Mouse (Mus musculus) granulocyte monocyte progenitor cell, adult 5-6 weeks (primary cell): ENCODE measurements around the gene St3gal3. TPM values are rescaled to one million over a fixed set of nuclear protein-coding genes. Genes with fewer than 3 reads are reported as not detected.

Source experiments
- ATAC-seq: replicated peaks from 2 replicates; pipeline ENCODE4 v1.8.0; 2016; ENCODE audit warnings: mild to moderate bottlenecking, moderate TSS enrichment, inconsistent platforms; ENCODE audit not compliant: poor library complexity, severe bottlenecking
- total RNA-seq, 2 experiments: library from RNA; stranded (forward) in 1 of 2; stranded (reverse) in 1 of 2; fragments of 200-712, 200-1000 nt in 1 of 2; fragments of >200 nt in 1 of 2; fragmentation: Nextera tagmentation in 1 of 2; gene quantifications; 2 replicates each; pipeline ENCODE4 v1.2.3; 2014 to 2017

Gene St3gal3
- total RNA-seq, 2 experiments from 2014 or later, result 4.7 to 12.9 TPM

DNA sequence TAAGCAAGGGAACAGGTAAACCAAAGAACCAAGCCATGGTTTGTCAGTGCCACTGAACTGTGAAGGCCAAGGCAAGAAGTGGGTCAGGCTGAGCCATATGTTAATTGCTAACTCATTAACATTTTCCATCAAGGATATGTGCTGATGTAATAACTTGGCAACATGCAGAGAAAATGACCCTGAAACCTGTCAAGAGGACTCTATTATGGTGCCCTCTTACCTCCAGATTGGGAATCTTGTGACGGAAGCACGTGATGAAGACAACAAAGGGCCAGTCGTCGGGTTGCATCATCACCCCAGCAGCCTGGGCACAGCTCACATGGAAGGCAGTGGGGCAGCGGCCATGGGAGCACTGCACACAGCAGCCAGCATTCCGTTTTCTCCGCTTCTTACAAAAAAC, 9.0 kb upstream of the St3gal3 start:
- ATAC-seq, result 0 out of 2 replicates have a peak, but pooled peaks have one; percentile 21

- ATAC-seq, result no peak
Observed at GRCm38 (mm10) chr4:118141511-118141910, 6.8 kb upstream of the St3gal3 start.

- no peak for ATAC-seq
Observed at GRCm38 (mm10) chr4:118138891-118139290, 4.2 kb upstream of the St3gal3 start.

GRCm38 (mm10) chr4:118137857-118138256, 3.1 kb upstream of the St3gal3 start:
- ATAC-seq, result no peak

DNA sequence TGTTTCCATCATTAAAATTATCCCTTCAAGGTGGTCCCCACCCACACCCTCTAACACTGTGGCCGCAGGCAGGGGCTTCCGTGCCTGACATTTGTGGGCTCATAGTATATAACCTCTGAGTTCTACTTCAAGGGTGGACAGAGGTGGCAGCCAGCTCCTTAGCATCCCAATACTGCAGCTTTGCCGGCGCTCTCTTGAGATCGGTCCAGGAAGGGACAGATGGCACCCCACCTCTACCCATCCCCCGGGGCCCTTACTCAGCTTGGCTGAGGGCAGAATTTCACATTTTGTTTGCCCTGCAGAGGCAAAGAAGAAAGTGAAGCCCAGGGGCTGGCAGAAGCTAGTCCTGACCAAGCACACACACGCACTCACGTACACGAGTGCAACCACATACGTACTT, 2.6 kb upstream of the St3gal3 start:
- ATAC-seq, result no peak

- ATAC-seq, result 0 out of 2 replicates have a peak, but pooled peaks have one; percentile 9
Observed at GRCm38 (mm10) chr4:118135414-118135813, 700 bp upstream of the St3gal3 start.

GRCm38 (mm10) chr4:118131329-118131728, 3.4 kb downstream of the St3gal3 start:
- ATAC-seq, result no peak

DNA sequence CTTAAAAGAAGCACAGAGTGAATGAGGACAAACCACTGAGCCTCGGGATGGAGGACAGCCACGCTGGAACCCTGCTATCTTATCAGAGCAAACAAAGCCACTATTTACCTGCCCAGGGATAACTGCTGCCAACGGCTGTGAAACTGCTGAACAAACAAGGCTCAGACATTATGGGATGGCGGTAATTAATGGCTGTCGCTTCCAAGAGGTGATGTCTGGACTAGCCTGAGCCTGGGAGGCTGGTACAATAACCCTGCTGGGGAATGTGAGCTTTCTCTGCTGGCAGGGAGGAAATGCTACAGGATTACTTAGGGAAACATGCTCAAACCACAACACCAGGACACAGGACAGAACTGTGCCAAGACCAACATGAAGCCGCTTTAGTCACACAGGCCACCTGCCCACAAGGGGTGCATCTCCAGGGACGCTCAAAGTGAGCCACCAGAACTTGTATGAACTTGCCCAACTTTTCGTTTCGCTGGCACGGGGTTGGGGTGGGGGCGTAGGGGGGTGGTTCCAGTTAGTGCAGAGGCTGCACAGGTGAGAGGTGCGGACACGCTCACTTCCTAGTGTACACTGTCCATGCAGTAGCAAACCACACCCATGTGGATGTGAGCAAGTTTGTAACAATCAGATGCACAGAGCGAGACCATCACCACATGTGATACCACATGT, 11.5 kb downstream of the St3gal3 start:
- no peak for ATAC-seq

- no peak for ATAC-seq
Observed at GRCm38 (mm10) chr4:118122078-118122477, 12.6 kb downstream of the St3gal3 start.

DNA sequence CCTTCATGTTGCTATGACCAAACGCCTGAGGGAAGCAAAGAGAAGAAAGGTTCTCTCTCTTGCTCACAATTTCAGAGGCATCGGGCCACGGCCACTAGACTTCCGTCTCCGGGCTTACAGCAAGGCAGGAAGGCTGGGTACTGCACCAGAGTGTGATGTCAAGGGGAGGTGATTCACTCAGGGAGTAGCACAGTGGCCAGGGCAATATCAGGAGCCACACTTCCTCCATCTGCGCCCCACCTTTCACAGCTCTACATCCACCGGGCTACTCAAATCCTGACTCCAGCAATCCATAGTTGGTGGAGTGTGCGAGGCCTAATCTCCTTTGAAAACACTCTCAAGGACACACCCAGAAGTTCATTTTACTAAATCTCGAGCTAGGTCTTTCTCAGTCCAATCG, 17.1 kb downstream of the St3gal3 start:
- no peak for ATAC-seq

DNA sequence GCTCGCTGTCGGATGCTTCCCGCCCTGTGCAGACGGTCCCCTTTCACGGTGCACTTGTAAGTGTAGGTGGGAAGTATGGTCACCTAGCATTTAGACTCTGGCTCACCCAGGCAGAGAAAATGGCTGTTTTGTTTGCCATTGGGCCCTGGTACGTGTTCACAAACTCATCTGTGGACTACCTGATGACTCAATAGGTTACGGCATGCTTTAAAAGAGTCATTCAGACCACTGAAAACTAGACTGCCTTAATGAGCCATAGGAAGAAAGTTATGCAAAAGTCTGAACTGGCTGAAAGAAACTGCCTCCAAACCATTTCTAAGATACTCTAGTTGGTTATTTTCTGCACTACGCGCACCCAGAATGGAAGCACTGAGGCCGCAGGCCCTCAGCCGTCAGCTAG, 18.6 kb downstream of the St3gal3 start:
- ATAC-seq, result no peak

GRCm38 (mm10) chr4:118115132-118115531, 19.6 kb downstream of the St3gal3 start:
- no peak for ATAC-seq

- ATAC-seq, result no peak
Observed at GRCm38 (mm10) chr4:118112601-118113000, 22.1 kb downstream of the St3gal3 start.

- ATAC-seq, result no peak
Observed at GRCm38 (mm10) chr4:118109649-118110048, 25.1 kb downstream of the St3gal3 start.

GRCm38 (mm10) chr4:118108779-118109178, 25.9 kb downstream of the St3gal3 start:
- no peak for ATAC-seq

DNA sequence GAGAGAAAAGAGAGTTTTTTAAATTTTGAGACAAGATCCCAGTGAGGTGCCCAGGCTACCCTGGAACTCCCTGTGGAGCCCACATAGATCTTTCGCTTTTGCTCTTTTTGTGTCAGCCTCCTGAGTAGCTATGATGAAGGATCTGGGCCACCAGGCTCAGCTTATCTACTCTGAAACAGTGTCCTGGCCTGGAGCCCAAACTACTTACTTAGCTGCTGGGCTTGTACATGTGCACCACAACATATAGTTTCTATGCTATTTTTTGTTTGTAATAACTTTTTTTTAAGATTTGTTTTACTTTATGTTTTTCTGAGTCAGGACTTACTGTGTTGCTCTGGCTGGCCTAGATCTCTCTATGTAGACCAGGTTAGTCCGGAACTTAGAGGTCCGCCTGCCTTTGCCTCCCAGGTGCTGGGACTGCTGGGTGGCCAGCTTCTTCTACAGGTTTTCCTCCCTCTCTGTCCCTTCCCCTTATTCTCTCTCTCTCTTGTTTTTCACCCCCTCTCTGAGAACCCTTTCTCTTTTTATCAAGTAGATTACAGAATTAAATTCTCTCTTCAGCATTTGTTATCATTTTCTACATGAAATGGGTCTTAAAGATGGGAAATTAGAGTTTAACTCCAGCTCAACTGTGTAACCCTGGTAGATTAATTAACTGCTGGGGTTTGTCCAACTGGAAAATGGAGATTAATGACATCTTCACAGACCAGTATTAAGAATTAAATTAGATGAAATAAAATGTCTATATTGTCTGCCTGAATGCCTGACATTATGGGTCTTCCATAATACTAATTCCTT, 29.3 kb downstream of the St3gal3 start:
- ATAC-seq, result no peak

DNA sequence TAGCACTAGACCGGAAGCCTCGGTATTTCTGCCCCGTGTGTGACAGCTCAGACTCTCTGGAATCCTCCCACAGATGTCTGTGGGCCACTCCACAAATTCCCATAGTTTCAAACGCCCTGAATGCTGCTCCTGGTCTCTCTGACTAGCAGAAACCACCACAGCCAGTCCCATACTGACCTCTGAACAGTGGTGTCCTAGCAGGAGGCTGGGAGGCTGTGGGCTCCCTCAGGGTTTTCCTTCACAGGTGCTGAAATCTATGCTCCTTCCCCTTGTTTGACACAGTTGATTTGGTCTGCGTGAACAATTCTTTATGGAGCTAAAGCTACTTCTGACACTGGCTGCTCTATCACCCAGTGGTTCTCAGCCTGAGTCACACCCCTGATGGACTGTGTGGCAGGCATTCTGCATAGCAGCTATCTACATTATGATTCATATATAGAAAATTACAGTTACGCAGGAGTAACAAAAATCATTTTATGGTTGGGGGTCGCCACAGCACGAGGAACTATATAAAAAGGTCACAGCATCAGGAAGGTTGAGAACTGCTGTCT, 31.4 kb downstream of the St3gal3 start:
- no peak for ATAC-seq

DNA sequence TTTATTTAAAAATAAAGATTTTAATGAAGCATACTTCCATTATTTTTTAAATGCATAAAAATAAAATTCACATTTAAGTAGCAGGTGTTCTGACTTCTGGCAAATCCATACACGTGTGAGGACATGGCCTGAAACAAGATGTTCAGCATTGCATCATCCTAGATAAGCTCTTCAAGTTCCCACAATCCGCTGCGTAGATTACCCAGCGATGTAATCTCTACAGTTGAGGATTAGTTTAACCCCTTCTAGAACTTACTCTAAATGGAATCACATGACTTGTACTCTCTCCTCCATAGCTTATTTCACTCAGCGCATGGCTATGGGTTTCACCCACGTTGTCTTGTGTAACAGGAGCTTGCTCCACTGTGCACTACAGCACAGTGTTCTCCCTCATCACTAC, 33.2 kb downstream of the St3gal3 start:
- ATAC-seq, result no peak

GRCm38 (mm10) chr4:118099637-118100364, 34.9 kb downstream of the St3gal3 start:
- peak; percentile 37 for ATAC-seq

DNA sequence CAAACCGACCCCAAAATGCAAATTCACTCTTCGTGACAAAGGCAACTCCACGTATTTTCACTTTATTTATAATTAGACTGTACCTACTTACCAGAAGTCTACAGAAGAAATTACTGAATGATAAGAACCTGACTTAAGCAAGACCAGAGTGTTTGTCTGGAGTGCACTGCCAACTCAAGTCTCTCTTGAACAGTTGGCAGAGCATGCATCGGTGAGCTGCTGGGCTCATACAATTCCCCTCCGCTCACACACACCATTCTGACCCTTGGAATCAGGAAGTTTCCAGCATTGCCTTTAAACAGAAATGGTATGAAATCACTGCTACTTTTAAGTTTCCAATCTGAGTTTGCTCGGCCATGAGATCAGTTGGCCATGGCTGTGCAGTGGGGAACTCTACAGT, 36.1 kb downstream of the St3gal3 start:
- ATAC-seq, result no peak

DNA sequence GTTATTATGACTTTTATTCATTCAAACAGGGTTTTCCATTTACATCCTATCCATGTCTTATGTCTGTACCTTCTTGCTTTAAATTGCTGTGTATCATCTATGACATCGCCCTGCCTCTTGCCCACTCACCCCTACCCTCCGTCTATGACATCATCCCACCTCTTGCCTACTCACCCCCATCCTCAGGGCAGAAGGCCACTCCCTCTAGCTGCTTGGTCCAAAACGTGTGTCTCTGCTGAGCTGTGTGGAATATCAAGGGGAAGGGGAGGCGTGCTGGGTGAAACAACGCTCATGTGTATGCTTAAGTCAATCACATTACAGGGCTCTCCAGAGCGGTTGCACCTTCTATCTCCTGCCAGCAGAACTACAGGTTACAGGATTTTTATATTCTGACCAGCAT, 38.6 kb downstream of the St3gal3 start:
- ATAC-seq, result no peak
